Mouse (Mus musculus) megakaryocyte, embryonic 14.5 days (primary cell): ENCODE data around the gene Slc16a9.

Experiments used
- FLI1 ChIP-seq: IDR thresholded peaks from 2 replicates; pipeline ENCODE4 v1.6.1; 2012; ENCODE audit warnings: low read length, inconsistent platforms, mixed read lengths
- GATA1 ChIP-seq: IDR thresholded peaks from 3 replicates; pipeline ENCODE4 v1.6.1; 2012; ENCODE audit warnings: mixed read lengths, low read length, inconsistent platforms, borderline replicate concordance

GRCm38 (mm10) chr10:70279349-70279748 lies 34.4 kb downstream of the Slc16a9 start:
- TF ChIP-seq GATA1 (no peak), FLI1 (no peak)
